Mouse (Mus musculus) C2C12 (cell line): ENCODE data around the gene Slc4a8.

Source experiments
- CTCF ChIP-seq: IDR thresholded peaks from one replicate; pipeline ENCODE4 v1.5.1; 2011; ENCODE audit not compliant: control insufficient read depth, insufficient read depth, insufficient read length
- USF1 ChIP-seq: IDR thresholded peaks from one replicate; pipeline ENCODE4 v1.6.1; 2011; ENCODE audit warnings: low read depth, mild to moderate bottlenecking, control low read depth, moderate library complexity

GRCm38 (mm10) chr15:100860856-100861255 lies 99.3 kb downstream of the Slc4a8 start:
- TF ChIP-seq CTCF (no peak), USF1 (no peak)
